ENCODE assay signal across 8 mouse cellular contexts in the genomic region with DNA sequence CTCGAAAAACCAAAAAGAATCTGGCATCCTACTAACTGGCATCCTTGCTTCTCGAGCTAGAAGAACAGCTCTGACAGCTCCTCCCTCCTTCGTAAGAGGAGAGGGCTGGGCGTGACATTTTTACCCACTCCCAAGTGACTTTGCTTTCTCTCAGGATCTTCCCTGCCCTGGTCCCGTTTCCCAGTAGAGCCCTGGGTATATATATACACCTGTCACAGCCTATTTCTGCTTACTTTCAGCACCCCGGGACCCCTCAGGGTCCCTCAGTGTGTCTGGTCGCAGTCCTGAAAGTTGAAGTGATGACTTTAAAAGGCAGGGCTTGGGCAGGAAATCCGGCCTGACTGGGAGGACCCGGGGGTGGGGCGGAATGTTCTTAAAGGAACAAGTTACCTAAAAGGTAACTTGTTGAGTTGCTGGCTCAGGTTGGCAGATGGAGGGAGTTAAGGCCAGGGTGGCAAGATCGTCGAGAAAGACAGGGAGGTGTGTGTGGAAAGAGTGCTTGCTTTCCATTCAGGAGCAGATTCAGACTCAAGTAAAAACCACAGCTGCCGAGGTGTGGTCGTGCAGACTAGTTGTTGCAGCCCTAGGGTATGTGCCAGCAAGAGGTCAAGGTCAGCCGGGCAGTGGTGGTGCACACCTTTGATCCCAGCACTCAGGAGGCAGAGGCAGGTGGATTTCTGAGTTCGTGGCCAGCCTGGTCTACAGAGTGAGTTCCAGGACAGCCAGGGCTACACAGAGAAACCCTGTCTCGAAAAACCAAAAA. TPM values are rescaled to one million over a fixed set of nuclear protein-coding genes. Genes with fewer than 3 reads are reported as not detected.
DNase-seq lines count a peak whose midpoint lies in the region; ATAC-seq and TF ChIP-seq lines count a peak whose summit lies in the region.

A gene (minus strand): TSS at position 312 of the 763 bp plus-strand sequence.

- H3K27me3 ChIP-seq in MEL (ENCODE audit: control insufficient read depth in 1 of 2, insufficient read depth in 2 of 2, low read length in 2 of 2), result no peaks in the 10 kb centered on the region
- H3K27me3 ChIP-seq in cerebellum, adult 2 months (ENCODE audit: control insufficient read depth, insufficient read depth, low read length), result no peaks in the 10 kb centered on the region
- H3K27me3 ChIP-seq in forebrain, embryonic 16.5 days (replicated peaks; ENCODE audit: control insufficient read depth, insufficient read depth, low read length), result no peaks in the 10 kb centered on the region

- TF ChIP-seq EP300 in MEL (IDR thresholded peaks at IDR 0.05; ENCODE audit: low read depth in 1 of 2, low read length in 2 of 2), result 0 out of 4 replicates have a peak, but pooled peaks of 1 of the 2 experiments have one; percentile 18

- peak; percentile 95 for DNase-seq in MEL (ENCODE audit: low read depth, low spot score)
- DNase-seq in cerebellum, adult 2 months, result peak; percentile 74 to 78
- peak; percentile 82 for DNase-seq in heart, postnatal 4 days
- DNase-seq in layer of hippocampus, postnatal 10 days (ENCODE audit: low spot score in 2 of 2), result peak; percentile 62 to 74
- DNase-seq in lung, postnatal 25 days (ENCODE audit: low spot score), result peak; percentile 87
- peak; percentile 62 for DNase-seq in retina, embryonic 14.5 days (ENCODE audit: low spot score)
- peak; percentile 79 to 80 for DNase-seq in thymus, postnatal 36 days

- peak within 1 kb of the TSS; percentile 76 to 98 for H3K4me3 ChIP-seq in MEL (ENCODE audit: control insufficient read depth in 1 of 2, insufficient read depth in 1 of 2, low read depth in 2 of 2, low read length in 2 of 2)
- peak within 1 kb of the TSS; percentile 61 for H3K4me3 ChIP-seq in cerebellum, adult 2 months (replicated peaks; ENCODE audit: insufficient read depth, low read depth, low read length)
- peak within 1 kb of the TSS; percentile 47 for H3K4me3 ChIP-seq in forebrain, embryonic 16.5 days (replicated peaks; ENCODE audit: low read length)

- no peaks in the 10 kb centered on the region; the same call in 1 of the 2 replicates for H3K79me2 ChIP-seq in MEL (ENCODE audit: control insufficient read depth, insufficient read depth, low read length, poor library complexity)

- no peaks in the 10 kb centered on the region for H3K9me3 ChIP-seq in MEL (replicated peaks; ENCODE audit: insufficient read depth, low read length)
- H3K9me3 ChIP-seq in forebrain, embryonic 16.5 days (ENCODE audit: control insufficient read depth, low read length), result no peaks in the 10 kb centered on the region

- TF ChIP-seq CTCF in MEL (IDR thresholded peaks at IDR 0.05 in 2 of 3, conservative IDR thresholded peaks at IDR 0.05 in 1 of 3; ENCODE audit: control insufficient read depth in 1 of 3, insufficient read depth in 1 of 3, low read depth in 2 of 3, low read length in 3 of 3, poor library complexity in 1 of 3, severe bottlenecking in 1 of 3), result no peak
- no peak for TF ChIP-seq CTCF in cerebellum, adult 2 months (IDR thresholded peaks at IDR 0.05; ENCODE audit: borderline replicate concordance, insufficient read depth, low read depth, low read length)

- no peak for TF ChIP-seq RAD21 in MEL (IDR thresholded peaks at IDR 0.05; ENCODE audit: low read depth, low read length)

- peaks cover 0 to 5% of the 10 kb centered on the region in 2 experiments; a peak in 2 of 4 replicates for H3K4me1 ChIP-seq in MEL (ENCODE audit: control insufficient read depth in 1 of 2, insufficient read depth in 2 of 2, low read length in 2 of 2)
- peaks cover 3% of the 10 kb centered on the region; the same call in 1 of the 2 replicates for H3K4me1 ChIP-seq in cerebellum, adult 2 months (ENCODE audit: control insufficient read depth, insufficient read depth, low read length)
- H3K4me1 ChIP-seq in forebrain, embryonic 16.5 days (replicated peaks; ENCODE audit: control insufficient read depth, insufficient read depth, low read length), result peaks cover 7% of the 10 kb centered on the region

- no peaks in the 10 kb centered on the region for H3K36me3 ChIP-seq in MEL (ENCODE audit: control insufficient read depth in 1 of 2, insufficient read depth in 2 of 2, low read length in 2 of 2)
- H3K36me3 ChIP-seq in forebrain, embryonic 16.5 days (ENCODE audit: control insufficient read depth, insufficient read depth), result no peaks in the 10 kb centered on the region

- peak within 1 kb of the TSS; percentile 52 for H3K4me2 ChIP-seq in forebrain, embryonic 16.5 days (ENCODE audit: low read length)

- 0 out of 2 replicates have a peak, but pooled peaks have one; percentile 15 for ATAC-seq in forebrain, embryonic 16.5 days

- 16% methylated on average over 17 of the region's 17 CpGs for WGBS in cerebellum, adult 2 months
- 26% methylated on average over 17 of the region's 17 CpGs for WGBS in forebrain, embryonic 16.5 days

- TF ChIP-seq POLR2A in MEL (IDR thresholded peaks at IDR 0.05; ENCODE audit: control insufficient read depth in 1 of 2, insufficient read depth in 1 of 2, low read depth in 1 of 2, low read length in 2 of 2, poor library complexity in 1 of 2), result peak in 1 of 2 experiments; percentile 69; a peak in 2 of 4 replicates
- TF ChIP-seq POLR2A in cerebellum, adult 2 months (IDR thresholded peaks at IDR 0.05; ENCODE audit: borderline replicate concordance, insufficient read depth, low read length), result no peak

- peak within 1 kb of the TSS; percentile 43 for H3K27ac ChIP-seq in MEL (ENCODE audit: control insufficient read depth, low read depth, low read length)
- H3K27ac ChIP-seq in cerebellum, adult 2 months (ENCODE audit: insufficient read depth, low read length), result no peak within 1 kb of the TSS
- no peak within 1 kb of the TSS; the same call in 1 of the 2 replicates for H3K27ac ChIP-seq in forebrain, embryonic 16.5 days (ENCODE audit: low read length)

- H3K9ac ChIP-seq in MEL (ENCODE audit: control insufficient read depth, low read depth, low read length, poor library complexity, severe bottlenecking), result peak within 1 kb of the TSS; percentile 75
- H3K9ac ChIP-seq in forebrain, embryonic 16.5 days (replicated peaks; ENCODE audit: low read depth, low read length), result peak within 1 kb of the TSS; percentile 48

TF ChIP-seq in MEL, 35 proteins besides CTCF, POLR2A, EP300 and RAD21 (continues in another document):
- TF ChIP-seq NRF1 (IDR thresholded peaks at IDR 0.05; ENCODE audit: insufficient read depth, low read depth, low read length, poor library complexity, severe bottlenecking), result no peak
- no peak for TF ChIP-seq GABPA (IDR thresholded peaks at IDR 0.05; ENCODE audit: low read depth, low read length)
- TF ChIP-seq CHD1 (IDR thresholded peaks at IDR 0.05; ENCODE audit: low read depth, low read length), result no peak
- TF ChIP-seq MYC (IDR thresholded peaks at IDR 0.05; ENCODE audit: low read depth, low read length), result peak; percentile 38; the same call in 1 of the 2 replicates
- TF ChIP-seq MXI1 (IDR thresholded peaks at IDR 0.05; ENCODE audit: low read depth, low read length), result peak; percentile 77
- no peak for TF ChIP-seq JUND (IDR thresholded peaks at IDR 0.05; ENCODE audit: low read depth, low read length)
- TF ChIP-seq ELF1 (IDR thresholded peaks at IDR 0.05; ENCODE audit: low read depth, low read length), result peak; percentile 77
- TF ChIP-seq KAT2A (conservative IDR thresholded peaks at IDR 0.05; ENCODE audit: low read depth, low read length), result no peak; the same call in 1 of the 2 replicates
- no peak for TF ChIP-seq RCOR1 (IDR thresholded peaks at IDR 0.05; ENCODE audit: low read depth, low read length)
- TF ChIP-seq CHD2 (IDR thresholded peaks at IDR 0.05; ENCODE audit: low read length), result no peak
- TF ChIP-seq BHLHE40 (IDR thresholded peaks at IDR 0.05; ENCODE audit: borderline replicate concordance, low read depth, low read length), result no peak
- TF ChIP-seq ZNF384 (IDR thresholded peaks at IDR 0.05; ENCODE audit: low read depth, low read length), result no peak
- peak; percentile 34; the same call in 1 of the 2 replicates for TF ChIP-seq NELFE (IDR thresholded peaks at IDR 0.05; ENCODE audit: low read depth, low read length)
- TF ChIP-seq TAL1 (IDR thresholded peaks at IDR 0.05; ENCODE audit: low read length), result no peak
- no peak for TF ChIP-seq TBP (IDR thresholded peaks at IDR 0.05; ENCODE audit: low read depth, low read length)
- 0 out of 2 replicates have a peak, but pooled peaks have one; percentile 11 for TF ChIP-seq ZMIZ1 (IDR thresholded peaks at IDR 0.05; ENCODE audit: low read depth, low read length)
- no peak for TF ChIP-seq SMC3 (IDR thresholded peaks at IDR 0.05; ENCODE audit: low read depth, low read length)
- TF ChIP-seq UBTF (IDR thresholded peaks at IDR 0.05; ENCODE audit: borderline replicate concordance, insufficient read depth, low read depth, low read length), result no peak
- TF ChIP-seq ETS1 (IDR thresholded peaks at IDR 0.05; ENCODE audit: low read depth, low read length), result no peak
- peak; percentile 90 for TF ChIP-seq MAZ (IDR thresholded peaks at IDR 0.05; ENCODE audit: low read depth, low read length)
- no peak for TF ChIP-seq POLR2AphosphoS5 (IDR thresholded peaks at IDR 0.05; ENCODE audit: borderline replicate concordance, low read depth, low read length)
- TF ChIP-seq HCFC1 (IDR thresholded peaks at IDR 0.05; ENCODE audit: low read depth, low read length), result peak; percentile 89
- no peak for TF ChIP-seq USF2 (IDR thresholded peaks at IDR 0.05; ENCODE audit: borderline replicate concordance in 1 of 2, insufficient read depth in 1 of 2, low read depth in 1 of 2, low read length in 2 of 2)
- TF ChIP-seq POLR2AphosphoS2 (IDR thresholded peaks at IDR 0.05; ENCODE audit: low read length), result no peak
- TF ChIP-seq ZKSCAN1 (IDR thresholded peaks at IDR 0.05; ENCODE audit: low read depth, low read length), result no peak
- TF ChIP-seq USF1 (IDR thresholded peaks at IDR 0.05; ENCODE audit: low read depth, low read length), result no peak
- TF ChIP-seq MAFK (IDR thresholded peaks at IDR 0.05; ENCODE audit: borderline replicate concordance, low read depth, low read length), result no peak
- TF ChIP-seq TCF12 (IDR thresholded peaks at IDR 0.05; ENCODE audit: low read depth, low read length), result 0 out of 2 replicates have a peak, but pooled peaks have one; percentile 9
- no peak for TF ChIP-seq MAX (IDR thresholded peaks at IDR 0.05; ENCODE audit: low read length)
- no peak for TF ChIP-seq MEF2A (IDR thresholded peaks at IDR 0.05; ENCODE audit: extremely low read depth, insufficient replicate concordance, low read depth, low read length, poor library complexity, severe bottlenecking)

RNA-seq across cellular contexts. Expression of the gene that starts here (rescaled TPM):
- total RNA-seq in MEL (2012; rRNA removed), result 5.7 and 7.1 TPM in 2 replicates
- polyA plus RNA-seq in MEL (2012; ENCODE audit: insufficient read depth in 1 of 2, insufficient read length in 2 of 2, low read depth in 1 of 2, low replicate concordance in 2 of 2, missing spikeins in 1 of 2), result 1 to 10 TPM in 1 of 2 experiments, not detected in 1; 9.2 TPM
- 8.9 and 11.6 TPM in 2 replicates for polyA plus RNA-seq in cerebellum, adult 2 months (2012; rRNA removed)
- 2.5 and 5.0 TPM in 2 replicates for polyA plus RNA-seq in forebrain, embryonic 16.5 days (2015; fragmentation: Nextera tagmentation; extraction: Ambion mirVana)
- 1 to 10 TPM; 7.8 to 9.9 TPM for total RNA-seq in heart, postnatal 4 days (2021)
- total RNA-seq in layer of hippocampus, postnatal 10 days (2021), result 1 to 10 TPM; 5.5 to 7.2 TPM
